19 mouse cellular contexts compared by ENCODE assay signal in the genomic region with DNA sequence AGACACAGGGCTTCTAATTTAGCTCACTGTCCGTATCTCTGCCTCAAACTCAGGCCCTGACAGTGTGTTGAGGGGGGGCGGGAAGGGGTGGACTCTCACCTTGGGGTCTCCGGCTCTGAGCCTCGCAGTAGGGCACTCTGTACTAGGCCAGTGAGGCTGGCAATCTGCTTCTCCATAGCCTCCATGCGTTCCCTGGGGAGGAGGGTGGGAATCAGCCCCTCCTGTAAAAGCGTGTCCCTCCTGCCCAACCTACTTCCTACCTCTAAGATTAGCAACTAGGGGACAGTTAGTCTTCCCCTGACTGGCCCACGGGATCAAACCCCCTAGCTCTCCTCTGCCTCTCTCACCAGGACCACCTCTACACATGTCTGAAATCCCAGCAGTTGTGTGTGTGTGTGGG. TPM values are rescaled to one million over a fixed set of nuclear protein-coding genes. Genes with fewer than 3 reads are reported as not detected.
A peak's percentile ranks its signal among the peaks of the same experiment; 100 is the strongest.
DNase-seq lines count a peak whose midpoint lies in the region; ATAC-seq and TF ChIP-seq lines count a peak whose summit lies in the region.
"Had no signal": no experiment of that assay in that cellular context is flagged by ENCODE, and none has a peak within 500 bp of the region (broad histone marks: within the 10 kb centered on the region; RNA-seq: fewer than 3 reads in every experiment).

No protein-coding gene starts in this region.

- peaks cover 33% of the 10 kb centered on the region for H3K4me1 ChIP-seq in hindbrain, embryonic 16.5 days (ENCODE audit: control insufficient read depth, insufficient read depth, low read depth, low read length)
- peaks cover 57% of the 10 kb centered on the region for H3K4me1 ChIP-seq in hindbrain, embryonic 13.5 days (replicated peaks)
- H3K4me1 ChIP-seq in limb, embryonic 10.5 days = peaks cover 54% of the 10 kb centered on the region

- peak overlapping the region; percentile 37 for H3K27ac ChIP-seq in hindbrain, embryonic 16.5 days (ENCODE audit: low read depth, low read length)
- no peak overlapping the region for H3K27ac ChIP-seq in hindbrain, embryonic 13.5 days
- H3K27ac ChIP-seq in left cerebral cortex, adult 2 months = peak overlapping the region; percentile 38; the same call in 1 of the 2 replicates
- H3K27ac ChIP-seq in limb, embryonic 10.5 days = no peak overlapping the region
- H3K27ac ChIP-seq: embryonic facial prominence, embryonic 12.5 days; forebrain, embryonic 12.5 days; heart, adult 2 months; heart, embryonic 15.5 days had no signal

- peaks cover 10% of the 10 kb centered on the region for H3K36me3 ChIP-seq in hindbrain, embryonic 16.5 days (ENCODE audit: control insufficient read depth, insufficient read depth, low read length)
- H3K36me3 ChIP-seq in hindbrain, embryonic 13.5 days = peaks cover 60% of the 10 kb centered on the region
- no peaks in the 10 kb centered on the region for H3K36me3 ChIP-seq in limb, embryonic 10.5 days
- H3K36me3 ChIP-seq: embryonic facial prominence, embryonic 12.5 days; G1E; heart, embryonic 15.5 days had no signal

- ATAC-seq in hindbrain, embryonic 16.5 days = no peak
- no peak for ATAC-seq in hindbrain, embryonic 13.5 days (ENCODE audit: low FRiP score)
- ATAC-seq: forebrain, embryonic 16.5 days had no signal

- H3K9me3 ChIP-seq in hindbrain, embryonic 16.5 days (ENCODE audit: control insufficient read depth, low read length) = no peaks in the 10 kb centered on the region
- no peaks in the 10 kb centered on the region for H3K9me3 ChIP-seq in hindbrain, embryonic 13.5 days
- H3K9me3 ChIP-seq in limb, embryonic 10.5 days (replicated peaks) = no peaks in the 10 kb centered on the region
- H3K9me3 ChIP-seq: embryonic facial prominence, embryonic 12.5 days; forebrain, embryonic 12.5 days; heart, embryonic 15.5 days had no signal

- peaks cover 35% of the 10 kb centered on the region for H3K27me3 ChIP-seq in hindbrain, embryonic 16.5 days (replicated peaks; ENCODE audit: control insufficient read depth, insufficient read depth, low read length)
- H3K27me3 ChIP-seq in hindbrain, embryonic 13.5 days = peaks cover 82% of the 10 kb centered on the region
- H3K27me3 ChIP-seq in limb, embryonic 10.5 days (ENCODE audit: low read depth, poor library complexity, severe bottlenecking) = peaks cover 90% of the 10 kb centered on the region

- intact Hi-C loops in left cerebral cortex, adult 2 months (cut with DNase I) = loop anchor here (2.0 kb wide), 1 partner anchor 35 kb away; no protein-coding TSS in a partner anchor

- H3K4me2 ChIP-seq in hindbrain, embryonic 16.5 days (ENCODE audit: low read length) = no peak overlapping the region; the same call in 1 of the 2 replicates
- no peak overlapping the region for H3K4me2 ChIP-seq in hindbrain, embryonic 13.5 days

- TF ChIP-seq CTCF in left cerebral cortex, adult 2 months (IDR thresholded peaks at IDR 0.05) = no peak

- H3K9ac ChIP-seq in hindbrain, embryonic 16.5 days (ENCODE audit: low read depth, low read length) = no peak overlapping the region
- H3K9ac ChIP-seq in hindbrain, embryonic 13.5 days = no peak overlapping the region
- H3K9ac ChIP-seq: forebrain, embryonic 12.5 days; heart, embryonic 15.5 days had no signal

- peak; percentile 66 to 71 for DNase-seq in cerebellum, postnatal 10 days
- DNase-seq in cerebellum, adult 9-10 months = no peak
- no peak for DNase-seq in left cerebral cortex, adult 2 months (ENCODE audit: extremely low spot score in 1 of 2, low spot score in 2 of 2)
- no peak for DNase-seq in left cerebral cortex, adult 9 months (ENCODE audit: low spot score in 2 of 2)
- DNase-seq in limb, embryonic 10.5 days (ENCODE audit: low spot score) = no peak
- no peak for DNase-seq in thymus, postnatal 36 days
- DNase-seq: adrenal gland, adult 8-10 months; gastrocnemius, postnatal 14 days; heart, postnatal 14 days had no signal

- H3K4me3 ChIP-seq in hindbrain, embryonic 16.5 days (ENCODE audit: low read length) = no peak overlapping the region
- no peak overlapping the region for H3K4me3 ChIP-seq in hindbrain, embryonic 13.5 days
- H3K4me3 ChIP-seq in left cerebral cortex, adult 2 months = no peak overlapping the region
- 0 out of 2 replicates have a peak overlapping the region, but pooled peaks have one; percentile 63 for H3K4me3 ChIP-seq in limb, embryonic 10.5 days
- H3K4me3 ChIP-seq: heart, adult 2 months had no signal

- WGBS in hindbrain, embryonic 16.5 days = 34% methylated on average over 7 of the region's 7 CpGs
- WGBS in hindbrain, embryonic 13.5 days = 21% methylated on average over 7 of the region's 7 CpGs
- 18% methylated on average over 7 of the region's 7 CpGs for WGBS in limb, embryonic 10.5 days

RNA-seq across cellular contexts. Expression of a gene that starts 33.5 kb away (rescaled TPM):
- polyA plus RNA-seq in hindbrain, embryonic 16.5 days (2015; fragmentation: Nextera tagmentation; extraction: Ambion mirVana) = 0.85 and 0.87 TPM in 2 replicates
- 0.96 and 1.2 TPM in 2 replicates for polyA plus RNA-seq in hindbrain, embryonic 13.5 days (2015; fragmentation: Nextera tagmentation; extraction: Ambion mirVana)
- total RNA-seq in left cerebral cortex, adult 2 months (2021) = not detected
- 0.49 and 0.54 TPM in 2 replicates for polyA plus RNA-seq in limb, embryonic 10.5 days (2016; fragmentation: Nextera tagmentation; extraction: Ambion mirVana)
- total RNA-seq: G1E; gastrocnemius, adult 18-20 months; gastrocnemius, postnatal 14 days; heart, adult 2 months; heart, postnatal 14 days; hematopoietic stem cell, adult 5-6 weeks had no signal
- polyA plus RNA-seq: G1E; heart, adult 2 months had no signal

RNA-seq across cellular contexts. Expression of a gene that starts 42.3 kb away (rescaled TPM):
- 8.0 and 8.9 TPM in 2 replicates for polyA plus RNA-seq in hindbrain, embryonic 16.5 days (2015; fragmentation: Nextera tagmentation; extraction: Ambion mirVana)
- 6.0 and 7.0 TPM in 2 replicates for polyA plus RNA-seq in hindbrain, embryonic 13.5 days (2015; fragmentation: Nextera tagmentation; extraction: Ambion mirVana)
- 100 to 1,000 TPM; 308 to 318 TPM for total RNA-seq in left cerebral cortex, adult 2 months (2021)
- 0.24 and 0.25 TPM in 2 replicates for polyA plus RNA-seq in limb, embryonic 10.5 days (2016; fragmentation: Nextera tagmentation; extraction: Ambion mirVana)
- total RNA-seq: hematopoietic stem cell, adult 5-6 weeks had no signal

Comparison
In these comparisons a context has a peak if more than half of its experiments do, and no peak if none do; other contexts are left out.
1. DNase-seq: peak in cerebellum, postnatal 10 days (2 of 2); none in cerebellum, adult 9-10 months (single experiment), left cerebral cortex, adult 2 months (0 of 2), left cerebral cortex, adult 9 months (0 of 2), limb, embryonic 10.5 days (single experiment) and thymus, postnatal 36 days (0 of 2).
2. H3K27ac ChIP-seq: peak in hindbrain, embryonic 16.5 days (single experiment) and left cerebral cortex, adult 2 months (single experiment); none in hindbrain, embryonic 13.5 days (single experiment) and limb, embryonic 10.5 days (single experiment).